Mouse (Mus musculus) MEL (cell line): ENCODE measurements around the gene Sstr1.

Source experiments
- BHLHE40 ChIP-seq: IDR thresholded peaks from 2 replicates; pipeline ENCODE4 v1.6.1; 2012; ENCODE audit warnings: low read depth, mild to moderate bottlenecking, inconsistent platforms, low read length, improper control_type of control experiment, borderline replicate concordance
- CTCF ChIP-seq, 3 experiments: IDR thresholded peaks in 2 of 3; conservative IDR thresholded peaks in 1 of 3; 2 replicates each; pipeline ENCODE4 v1.5.1; 2011 to 2012; ENCODE audit warnings: low read length in 3 of 3, low read depth in 2 of 3, mild to moderate bottlenecking in 2 of 3, improper control_type of control experiment in 1 of 3, inconsistent platforms in 1 of 3, mixed read lengths in 1 of 3, moderate library complexity in 1 of 3; ENCODE audit not compliant: control insufficient read depth in 1 of 3, insufficient read depth in 1 of 3, poor library complexity in 1 of 3, severe bottlenecking in 1 of 3
- ELF1 ChIP-seq: IDR thresholded peaks from 2 replicates; pipeline ENCODE4 v1.6.1; 2014; ENCODE audit warnings: low read depth, mild to moderate bottlenecking, inconsistent platforms, low read length, improper control_type of control experiment, moderate library complexity
- EP300 ChIP-seq, 2 experiments: IDR thresholded peaks; 2 replicates each; pipeline ENCODE4 v1.6.1; 2011; ENCODE audit warnings: improper control_type of control experiment in 2 of 2, low read length in 2 of 2, low read depth in 1 of 2, mild to moderate bottlenecking in 1 of 2
- KAT2A ChIP-seq: conservative IDR thresholded peaks from 2 replicates; pipeline ENCODE4 v1.6.1; 2012; ENCODE audit warnings: low read depth, low read length, improper control_type of control experiment, inconsistent platforms
- MAX ChIP-seq: IDR thresholded peaks from 2 replicates; pipeline ENCODE4 v1.6.1; 2011; ENCODE audit warnings: low read length, improper control_type of control experiment
- MYB ChIP-seq: IDR thresholded peaks from 2 replicates; pipeline ENCODE4 v1.6.1; 2011; ENCODE audit warnings: mild to moderate bottlenecking, low read depth, low read length, improper control_type of control experiment
- NRF1 ChIP-seq: IDR thresholded peaks from 2 replicates; pipeline ENCODE4 v1.6.1; 2014; ENCODE audit warnings: low read depth, mild to moderate bottlenecking, inconsistent platforms, low read length, improper control_type of control experiment, moderate library complexity; ENCODE audit not compliant: poor library complexity, insufficient read depth, severe bottlenecking
- POLR2A ChIP-seq, 2 experiments: IDR thresholded peaks; 2 replicates each; pipeline ENCODE4 v1.6.1; 2011 to 2012; ENCODE audit warnings: low read length in 2 of 2, mild to moderate bottlenecking in 2 of 2, control low read depth in 1 of 2, improper control_type of control experiment in 1 of 2, low read depth in 1 of 2, moderate library complexity in 1 of 2; ENCODE audit not compliant: control insufficient read depth in 1 of 2, insufficient read depth in 1 of 2, poor library complexity in 1 of 2
- TAL1 ChIP-seq: IDR thresholded peaks from 2 replicates; pipeline ENCODE4 v1.6.1; 2012; ENCODE audit warnings: mild to moderate bottlenecking, inconsistent platforms, low read length, moderate library complexity, mixed read lengths
- ZC3H11A ChIP-seq: IDR thresholded peaks from 2 replicates; pipeline ENCODE4 v1.6.1; 2012; ENCODE audit warnings: low read depth, mild to moderate bottlenecking, inconsistent platforms, low read length, improper control_type of control experiment
- ZNF384 ChIP-seq: IDR thresholded peaks from 2 replicates; pipeline ENCODE4 v1.6.1; 2012; ENCODE audit warnings: low read depth, mild to moderate bottlenecking, inconsistent platforms, low read length, improper control_type of control experiment

- TF ChIP-seq ZC3H11A (peak; percentile 34; the same call in 1 of the 2 replicates), CTCF (IDR thresholded peaks at IDR 0.05 in 2 of 3, conservative IDR thresholded peaks at IDR 0.05 in 1 of 3; ENCODE audit: control insufficient read depth in 1 of 3, insufficient read depth in 1 of 3, low read depth in 2 of 3, low read length in 3 of 3, poor library complexity in 1 of 3, severe bottlenecking in 1 of 3) (peak in 1 of 3 experiments; percentile 58; a peak in 2 of 6 replicates), POLR2A (IDR thresholded peaks at IDR 0.05; ENCODE audit: control insufficient read depth in 1 of 2, insufficient read depth in 1 of 2, low read depth in 1 of 2, low read length in 2 of 2, poor library complexity in 1 of 2) (no peak), MYB (no peak), MAX (no peak), KAT2A (no peak), ELF1 (no peak), BHLHE40 (no peak), TAL1 (no peak), EP300 (IDR thresholded peaks at IDR 0.05; ENCODE audit: low read depth in 1 of 2, low read length in 2 of 2) (no peak), ZNF384 (no peak), NRF1 (no peak)
Measured at GRCm38 (mm10) chr12:58201190-58201589, 10.4 kb upstream of the Sstr1 start.
